Mouse (Mus musculus): ENCODE measurements around the gene Ctss.

- TF ChIP-seq CTCF (conservative IDR thresholded peaks at IDR 0.05; ENCODE audit: insufficient read depth, insufficient read length, low read depth, low read length) (no peak), POLR2A (IDR thresholded peaks at IDR 0.05; ENCODE audit: low read depth, low read length) (peak; percentile 23)
These were observed 62.1 kb downstream of the Ctss start, which contains the start of gene Golph3l for GRCm38 (mm10) chr3:95588604-95589086.
